In genomic region chr16:63863913-63864330, GRCm38 (mm10) we compare ENCODE assay signal across 8 mouse cellular contexts. TPM values are rescaled to one million over a fixed set of nuclear protein-coding genes. Genes with fewer than 3 reads are reported as not detected.
DNase-seq lines count a peak whose midpoint lies in the region; ATAC-seq and TF ChIP-seq lines count a peak whose summit lies in the region.

Gene Epha3, minus strand, starts transcription at chr16:63864175.

- no peaks in the 10 kb centered on the region for H3K4me1 ChIP-seq in hindbrain, embryonic 14.5 days (replicated peaks; ENCODE audit: control insufficient read depth, insufficient read depth, low read length)
- H3K4me1 ChIP-seq in lung, postnatal 0 days (ENCODE audit: insufficient read depth, low read depth, low read length): no peaks in the 10 kb centered on the region

- intact Hi-C loops in gastrocnemius, adult 2 months (cut with DNase I): no loop called here

- H3K36me3 ChIP-seq in hindbrain, embryonic 14.5 days (replicated peaks; ENCODE audit: control insufficient read depth, insufficient read depth): no peaks in the 10 kb centered on the region
- H3K36me3 ChIP-seq in lung, postnatal 0 days (ENCODE audit: insufficient read depth, low read length): no peaks in the 10 kb centered on the region

- peak; percentile 94 for ATAC-seq in hindbrain, embryonic 14.5 days (ENCODE audit: low FRiP score)
- ATAC-seq in lung, postnatal 0 days: peak; percentile 87

- WGBS in hindbrain, embryonic 14.5 days: under 1% methylated on average over 28 of the region's 28 CpGs
- 0% methylated on average over 28 of the region's 28 CpGs for WGBS in lung, postnatal 0 days

- no peak for TF ChIP-seq CTCF in gastrocnemius, adult 2 months (IDR thresholded peaks at IDR 0.05)
- peak; percentile 27; the same call in 1 of the 2 replicates for TF ChIP-seq CTCF in lung, postnatal 0 days (IDR thresholded peaks at IDR 0.05)

- peak; percentile 60 to 85 for DNase-seq in adrenal gland, adult (ENCODE audit: inconsistent age in 2 of 2, low spot score in 1 of 2)
- DNase-seq in cerebellum, postnatal 4 days (ENCODE audit: low spot score in 2 of 2): peak; percentile 42 to 70
- peak; percentile 80 for DNase-seq in gastrocnemius, adult 2 months
- DNase-seq in hindbrain, embryonic 14.5 days (ENCODE audit: low spot score): peak; percentile 86
- DNase-seq in layer of hippocampus, postnatal 36 days: peak; percentile 86
- peak; percentile 86 for DNase-seq in lung, postnatal 0 days (ENCODE audit: low spot score)
- peak; percentile 42 for DNase-seq in ovary, postnatal 14 days (ENCODE audit: low spot score)
- peak; percentile 57 to 73 for DNase-seq in urinary bladder, postnatal 4 days (ENCODE audit: low spot score in 2 of 2)

- peak within 1 kb of the TSS; percentile 76 for H3K4me3 ChIP-seq in gastrocnemius, adult 2 months
- peak within 1 kb of the TSS; percentile 69 for H3K4me3 ChIP-seq in hindbrain, embryonic 14.5 days (replicated peaks; ENCODE audit: low read length)
- peak within 1 kb of the TSS; percentile 55 for H3K4me3 ChIP-seq in lung, postnatal 0 days (ENCODE audit: low read depth, low read length)

- peak within 1 kb of the TSS; percentile 71 for H3K9ac ChIP-seq in hindbrain, embryonic 14.5 days
- H3K9ac ChIP-seq in lung, postnatal 0 days (replicated peaks; ENCODE audit: low read depth): peak within 1 kb of the TSS; percentile 40; the same call in 1 of the 2 replicates

- TF ChIP-seq EP300 in lung, postnatal 0 days (IDR thresholded peaks at IDR 0.05): no peak

- H3K27ac ChIP-seq in gastrocnemius, adult 2 months: no peak within 1 kb of the TSS; the same call in 1 of the 2 replicates
- H3K27ac ChIP-seq in hindbrain, embryonic 14.5 days: peak within 1 kb of the TSS; percentile 81
- H3K27ac ChIP-seq in lung, postnatal 0 days (ENCODE audit: low read length): peak within 1 kb of the TSS; percentile 9; the same call in 1 of the 2 replicates

- H3K9me3 ChIP-seq in hindbrain, embryonic 14.5 days (ENCODE audit: control insufficient read depth, low read length): no peaks in the 10 kb centered on the region
- H3K9me3 ChIP-seq in lung, postnatal 0 days (ENCODE audit: low read length): no peaks in the 10 kb centered on the region

- H3K27me3 ChIP-seq in hindbrain, embryonic 14.5 days (ENCODE audit: control insufficient read depth, insufficient read depth, low read length): no peaks in the 10 kb centered on the region
- H3K27me3 ChIP-seq in lung, postnatal 0 days (replicated peaks; ENCODE audit: insufficient read depth, low read length): no peaks in the 10 kb centered on the region

- peak within 1 kb of the TSS; percentile 75 for H3K4me2 ChIP-seq in hindbrain, embryonic 14.5 days (replicated peaks)
- H3K4me2 ChIP-seq in lung, postnatal 0 days (replicated peaks; ENCODE audit: low read depth, low read length): peak within 1 kb of the TSS; percentile 73

RNA-seq across cellular contexts. Expression of gene Epha3, which starts in this region (rescaled TPM):
- under 1 TPM; 0.15 to 0.36 TPM for total RNA-seq in gastrocnemius, adult 2 months (2021)
- 23.6 and 24.7 TPM in 2 replicates for polyA plus RNA-seq in hindbrain, embryonic 14.5 days (2014; fragmentation: Nextera tagmentation; extraction: Ambion mirVana)
- total RNA-seq in layer of hippocampus, postnatal 36 days (2021): 10 to 100 TPM; 16.3 to 17.3 TPM
- polyA plus RNA-seq in lung, postnatal 0 days (2015; fragmentation: Nextera tagmentation; extraction: Ambion mirVana): 14.0 and 16.3 TPM in 2 replicates

Comparison
In these comparisons a context has a peak if more than half of its experiments do, and no peak if none do; other contexts are left out.
1. RNA of gene Epha3 (total RNA-seq): 16.3 to 17.3 TPM in layer of hippocampus, postnatal 36 days; 0.15 to 0.36 TPM in gastrocnemius, adult 2 months; every median in the first group is over 10 times any median in the second.
2. Peak in DNase-seq and H3K4me3 ChIP-seq in gastrocnemius, adult 2 months; RNA of the gene not detected or under 1 TPM.
3. Peak in every context shown above with its lines, with median percentiles within 50 percentile points of each other: DNase-seq and H3K4me3 ChIP-seq.